In the genomic region with DNA sequence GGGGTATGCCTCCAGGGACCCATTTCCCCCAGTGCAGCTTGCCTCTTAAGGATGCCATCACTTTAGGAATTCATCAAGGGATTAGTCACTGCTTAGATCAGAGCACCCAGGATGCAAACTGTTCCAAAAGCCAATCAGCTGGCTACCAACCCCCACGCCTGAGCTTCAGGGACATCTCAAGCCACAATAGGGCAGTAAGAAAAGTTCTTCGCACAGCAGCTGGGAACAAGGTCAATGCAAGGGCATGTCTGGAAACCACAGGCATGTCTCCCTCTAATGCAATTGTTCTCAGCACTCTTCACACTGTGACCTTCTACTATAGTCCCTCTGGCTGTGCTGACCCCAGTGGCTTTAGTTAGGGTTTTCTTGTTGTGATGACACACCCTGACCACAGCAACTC, we compare ENCODE assay signal across 30 mouse cellular contexts. TPM values are rescaled to one million over a fixed set of nuclear protein-coding genes. Genes with fewer than 3 reads are reported as not detected.
DNase-seq lines count a peak whose midpoint lies in the region; ATAC-seq and TF ChIP-seq lines count a peak whose summit lies in the region.
"Had no signal": no experiment of that assay in that cellular context is flagged by ENCODE, and none has a peak within 500 bp of the region (broad histone marks: within the 10 kb centered on the region; RNA-seq: fewer than 3 reads in every experiment).

No protein-coding gene starts in this region.

- H3K4me1 ChIP-seq in embryonic facial prominence, embryonic 13.5 days = peaks cover 32% of the 10 kb centered on the region
- H3K4me1 ChIP-seq: forebrain, embryonic 12.5 days; midbrain, embryonic 12.5 days had no signal

- peak overlapping the region; percentile 33; the same call in 1 of the 2 replicates for H3K27ac ChIP-seq in embryonic facial prominence, embryonic 13.5 days
- H3K27ac ChIP-seq: forebrain, embryonic 12.5 days; limb, embryonic 15.5 days; liver, embryonic 14.5 days; midbrain, embryonic 12.5 days had no signal

- peaks cover 3% of the 10 kb centered on the region; the same call in 1 of the 2 replicates for H3K9me3 ChIP-seq in embryonic facial prominence, embryonic 13.5 days
- H3K9me3 ChIP-seq: forebrain, embryonic 12.5 days; limb, embryonic 15.5 days had no signal

- DNase-seq in adrenal gland, adult 2 months = peak; percentile 8
- DNase-seq in adrenal gland, postnatal 4 days (ENCODE audit: low spot score in 2 of 2) = no peak
- peak; percentile 47 for DNase-seq in 3134 (ENCODE audit: extremely low read depth, insufficient read length, low spot score)
- DNase-seq in Patski (ENCODE audit: low read depth, low spot score) = peak; percentile 73
- no peak for DNase-seq in frontal cortex, postnatal 25 days (ENCODE audit: low spot score in 2 of 2)
- no peak for DNase-seq in urinary bladder, adult 2 months (ENCODE audit: low spot score)
- DNase-seq in layer of hippocampus, postnatal 25 days (ENCODE audit: extremely low spot score in 1 of 2, low spot score in 1 of 2) = no peak
- DNase-seq: cerebellum, adult 9-10 months; kidney, postnatal 36 days; lung, embryonic 14.5 days; retina, postnatal 1 day; right cerebral cortex, postnatal 4 days; thymus, postnatal 25 days had no signal

- peak; percentile 66 for ATAC-seq in Patski
- ATAC-seq in embryonic facial prominence, embryonic 13.5 days (ENCODE audit: insufficient number of reproducible peaks, insufficient read depth, low FRiP score, low TSS enrichment, low read depth) = no peak
- ATAC-seq: intestine, postnatal 0 days had no signal

- H3K36me3 ChIP-seq in embryonic facial prominence, embryonic 13.5 days = no peaks in the 10 kb centered on the region
- H3K36me3 ChIP-seq: forebrain, embryonic 12.5 days; limb, embryonic 15.5 days; midbrain, embryonic 12.5 days had no signal

- CTCF ChIA-PET in Patski (lab: Charles Lee) = interaction anchor here (1.0 to 2.3 kb wide), 5 partner anchors 17 to 362 kb away, joined by 3 to 8 read pairs (median 3); no protein-coding TSS in a partner anchor

- POLR2A ChIA-PET in Patski (lab: Charles Lee) = interaction anchor here (0.6 to 1.2 kb wide), 3 partner anchors 45 to 277 kb away, joined by 3 read pairs; no protein-coding TSS in a partner anchor

- 52% methylated on average over 2 of the region's 2 CpGs for WGBS in embryonic facial prominence, embryonic 13.5 days

- in situ Hi-C loops in Patski (cut with MboI; ENCODE audit: low pct_unique_long_range_greater_than_20kb) = loop anchor here (10.0 kb wide), 1 partner anchor 478 kb away; no protein-coding TSS in a partner anchor

- no peak overlapping the region for H3K4me3 ChIP-seq in embryonic facial prominence, embryonic 13.5 days
- H3K4me3 ChIP-seq: forebrain, embryonic 12.5 days; limb, embryonic 15.5 days; midbrain, embryonic 12.5 days had no signal

- H3K9ac ChIP-seq in embryonic facial prominence, embryonic 13.5 days = no peak overlapping the region
- H3K9ac ChIP-seq: forebrain, embryonic 12.5 days; limb, embryonic 15.5 days; liver, embryonic 14.5 days; lung, embryonic 14.5 days; midbrain, embryonic 12.5 days had no signal

- no peaks in the 10 kb centered on the region for H3K27me3 ChIP-seq in Patski
- no peaks in the 10 kb centered on the region for H3K27me3 ChIP-seq in embryonic facial prominence, embryonic 13.5 days
- H3K27me3 ChIP-seq: forebrain, embryonic 12.5 days; limb, embryonic 15.5 days; midbrain, embryonic 12.5 days had no signal

- no peak for TF ChIP-seq CTCF in Patski (IDR thresholded peaks at IDR 0.05)

- no peak overlapping the region for H3K4me2 ChIP-seq in embryonic facial prominence, embryonic 13.5 days
- H3K4me2 ChIP-seq: forebrain, embryonic 12.5 days; heart, embryonic 11.5 days; limb, embryonic 15.5 days; lung, embryonic 14.5 days; midbrain, embryonic 12.5 days had no signal

RNA-seq across cellular contexts. Expression of a gene that starts 39.5 kb away (rescaled TPM):
- total RNA-seq in adrenal gland, adult 2 months (2021) = 1 to 10 TPM in 1 of 2 experiments, under 1 TPM in 1; 0.37 to 1.5 TPM
- polyA plus RNA-seq in adrenal gland, adult 2 months (2012; rRNA removed) = 0.55 and 0.93 TPM in 2 replicates
- under 1 TPM in 1 of 2 experiments, not detected in 1; 0.59 TPM for total RNA-seq in adrenal gland, postnatal 4 days (2021)
- not detected for polyA plus RNA-seq in Patski (2021)
- not detected in 2 replicates for polyA plus RNA-seq in embryonic facial prominence, embryonic 13.5 days (2015; fragmentation: Nextera tagmentation; extraction: Ambion mirVana)
- 2.1 and 2.4 TPM in 2 replicates for polyA plus RNA-seq in urinary bladder, adult 2 months (2012; rRNA removed)
- not detected for total RNA-seq in layer of hippocampus, postnatal 25 days (2021)
- total RNA-seq: gastrocnemius, adult 8-10 months; granulocyte monocyte progenitor cell, adult 5-6 weeks; layer of hippocampus, adult 8-10 months; left cerebral cortex, adult 18-20 months; left cerebral cortex, postnatal 25 days; MEL had no signal
- polyA plus RNA-seq: forebrain, embryonic 12.5 days; heart, postnatal 0 days; intestine, postnatal 0 days; kidney, embryonic 14.5 days; limb, embryonic 15.5 days; liver, embryonic 14.5 days; midbrain, embryonic 12.5 days; neural tube, embryonic 11.5 days; stomach, embryonic 14.5 days had no signal

RNA-seq across cellular contexts. Expression of a gene that starts 49.6 kb away (rescaled TPM):
- 1 to 10 TPM; 3.4 to 8.3 TPM for total RNA-seq in adrenal gland, adult 2 months (2021)
- 2.1 TPM in 2 replicates for polyA plus RNA-seq in adrenal gland, adult 2 months (2012; rRNA removed)
- 10 to 100 TPM; 15.4 to 20.3 TPM for total RNA-seq in adrenal gland, postnatal 4 days (2021)
- 37.2 TPM for polyA plus RNA-seq in Patski (2021)
- polyA plus RNA-seq in embryonic facial prominence, embryonic 13.5 days (2015; fragmentation: Nextera tagmentation; extraction: Ambion mirVana) = 95.5 and 104 TPM in 2 replicates
- 5.5 and 9.1 TPM in 2 replicates for polyA plus RNA-seq in urinary bladder, adult 2 months (2012; rRNA removed)
- total RNA-seq in layer of hippocampus, postnatal 25 days (2021) = 10 to 100 TPM; 18.8 to 24.3 TPM
- total RNA-seq: MEL had no signal

Comparison
In these comparisons a context has a peak if more than half of its experiments do, and no peak if none do; other contexts are left out.
1. DNase-seq: peak in adrenal gland, adult 2 months (single experiment), 3134 (single experiment) and Patski (single experiment); none in adrenal gland, postnatal 4 days (0 of 2), frontal cortex, postnatal 25 days (0 of 2), urinary bladder, adult 2 months (single experiment) and layer of hippocampus, postnatal 25 days (0 of 2).